ENCODE assay signal across 8 mouse cellular contexts in the genomic region with DNA sequence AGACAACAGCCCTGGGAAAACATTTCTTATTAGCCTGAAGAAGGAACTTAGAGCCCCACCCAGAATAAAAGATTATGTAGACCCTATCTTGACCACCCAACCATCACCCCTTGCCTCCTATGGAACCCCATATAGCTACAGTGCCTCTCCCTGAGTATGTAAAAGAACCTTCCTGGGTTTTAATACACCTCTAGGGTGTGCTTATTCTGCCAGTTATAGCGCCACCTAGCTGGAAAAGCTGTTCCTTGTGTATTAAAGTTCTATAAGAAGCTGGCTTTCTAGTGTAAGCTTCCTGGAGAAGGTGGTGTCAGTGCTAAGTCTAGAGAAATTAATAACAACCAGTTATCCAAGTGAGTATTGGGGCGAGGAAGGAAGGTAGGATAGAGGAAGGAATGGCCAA.
DNase-seq lines count a peak whose midpoint lies in the region; ATAC-seq and TF ChIP-seq lines count a peak whose summit lies in the region.

No protein-coding gene starts in this region.

- no peaks in the 10 kb centered on the region for H3K27me3 ChIP-seq in forebrain, embryonic 14.5 days (replicated peaks; ENCODE audit: control insufficient read depth, insufficient read depth, low read length)
- H3K27me3 ChIP-seq in forebrain, embryonic 12.5 days, result no peaks in the 10 kb centered on the region
- no peaks in the 10 kb centered on the region for H3K27me3 ChIP-seq in heart, postnatal 0 days (ENCODE audit: control insufficient read depth, insufficient read depth, low read length)

- 37% methylated on average over 2 of the region's 2 CpGs for WGBS in forebrain, embryonic 14.5 days
- WGBS in forebrain, embryonic 12.5 days, result 36% methylated on average over 2 of the region's 2 CpGs
- 29% methylated on average over 2 of the region's 2 CpGs for WGBS in heart, postnatal 0 days

- peak; percentile 65 for TF ChIP-seq CTCF in heart, postnatal 0 days (IDR thresholded peaks at IDR 0.05; ENCODE audit: low read depth)

- H3K4me3 ChIP-seq in forebrain, embryonic 14.5 days (ENCODE audit: low read depth, low read length), result no peak overlapping the region
- no peak overlapping the region for H3K4me3 ChIP-seq in forebrain, embryonic 12.5 days (replicated peaks)
- no peak overlapping the region for H3K4me3 ChIP-seq in heart, postnatal 0 days (ENCODE audit: low read depth, low read length)

- no peaks in the 10 kb centered on the region for H3K4me1 ChIP-seq in forebrain, embryonic 14.5 days (ENCODE audit: control insufficient read depth, insufficient read depth, low read length)
- no peaks in the 10 kb centered on the region for H3K4me1 ChIP-seq in forebrain, embryonic 12.5 days
- no peaks in the 10 kb centered on the region for H3K4me1 ChIP-seq in heart, postnatal 0 days (ENCODE audit: control insufficient read depth, insufficient read depth)

- no peak overlapping the region for H3K9ac ChIP-seq in forebrain, embryonic 14.5 days (ENCODE audit: low read length)
- H3K9ac ChIP-seq in forebrain, embryonic 12.5 days, result no peak overlapping the region
- no peak overlapping the region for H3K9ac ChIP-seq in heart, postnatal 0 days (replicated peaks; ENCODE audit: low read depth, low read length)

- peak; percentile 60; the same call in 1 of the 2 replicates for ATAC-seq in forebrain, embryonic 14.5 days
- no peak for ATAC-seq in forebrain, embryonic 12.5 days (ENCODE audit: low FRiP score)
- no peak for ATAC-seq in heart, postnatal 0 days (ENCODE audit: insufficient read depth, low read depth)

- no peak for TF ChIP-seq EP300 in heart, postnatal 0 days (IDR thresholded peaks at IDR 0.05; ENCODE audit: low read depth)

- no peak overlapping the region for H3K4me2 ChIP-seq in forebrain, embryonic 14.5 days (ENCODE audit: low read length)
- H3K4me2 ChIP-seq in forebrain, embryonic 12.5 days, result no peak overlapping the region
- no peak overlapping the region for H3K4me2 ChIP-seq in heart, postnatal 0 days (ENCODE audit: low read depth, low read length)

- no peaks in the 10 kb centered on the region for H3K36me3 ChIP-seq in forebrain, embryonic 14.5 days (ENCODE audit: control insufficient read depth, insufficient read depth, low read length)
- no peaks in the 10 kb centered on the region for H3K36me3 ChIP-seq in forebrain, embryonic 12.5 days (replicated peaks)
- H3K36me3 ChIP-seq in heart, postnatal 0 days (replicated peaks; ENCODE audit: control insufficient read depth, insufficient read depth, low read length), result no peaks in the 10 kb centered on the region

- DNase-seq in forebrain, embryonic 14.5 days (ENCODE audit: low spot score), result peak; percentile 70
- peak; percentile 24 for DNase-seq in urinary bladder, postnatal 25 days (ENCODE audit: low spot score)
- no peak for DNase-seq in urinary bladder, adult 2 months (ENCODE audit: low spot score)
- peak; percentile 63 for DNase-seq in heart, postnatal 0 days (ENCODE audit: low spot score)
- peak; percentile 13 to 76 for DNase-seq in layer of hippocampus, adult 18-20 months (ENCODE audit: low spot score in 2 of 2)
- DNase-seq in right cerebral cortex, adult 2 months (ENCODE audit: low spot score in 2 of 2), result peak; percentile 38 to 54
- DNase-seq in yolk sac, embryonic 10.5 days (ENCODE audit: low spot score), result no peak

- no peaks in the 10 kb centered on the region for H3K9me3 ChIP-seq in forebrain, embryonic 14.5 days (replicated peaks; ENCODE audit: control insufficient read depth, low read length)
- no peaks in the 10 kb centered on the region for H3K9me3 ChIP-seq in forebrain, embryonic 12.5 days
- no peaks in the 10 kb centered on the region for H3K9me3 ChIP-seq in heart, postnatal 0 days (replicated peaks; ENCODE audit: control insufficient read depth, low read length)

- H3K27ac ChIP-seq in forebrain, embryonic 14.5 days (ENCODE audit: low read depth, low read length), result no peak overlapping the region
- H3K27ac ChIP-seq in forebrain, embryonic 12.5 days, result no peak overlapping the region
- no peak overlapping the region for H3K27ac ChIP-seq in heart, postnatal 0 days (ENCODE audit: low read depth)

Comparison
In these comparisons a context has a peak if more than half of its experiments do, and no peak if none do; other contexts are left out.
1. DNase-seq: peak in forebrain, embryonic 14.5 days (single experiment), urinary bladder, postnatal 25 days (single experiment), heart, postnatal 0 days (single experiment), layer of hippocampus, adult 18-20 months (2 of 2) and right cerebral cortex, adult 2 months (2 of 2); none in urinary bladder, adult 2 months (single experiment) and yolk sac, embryonic 10.5 days (single experiment).